ENCODE assay signal across 11 mouse cellular contexts in the genomic region with DNA sequence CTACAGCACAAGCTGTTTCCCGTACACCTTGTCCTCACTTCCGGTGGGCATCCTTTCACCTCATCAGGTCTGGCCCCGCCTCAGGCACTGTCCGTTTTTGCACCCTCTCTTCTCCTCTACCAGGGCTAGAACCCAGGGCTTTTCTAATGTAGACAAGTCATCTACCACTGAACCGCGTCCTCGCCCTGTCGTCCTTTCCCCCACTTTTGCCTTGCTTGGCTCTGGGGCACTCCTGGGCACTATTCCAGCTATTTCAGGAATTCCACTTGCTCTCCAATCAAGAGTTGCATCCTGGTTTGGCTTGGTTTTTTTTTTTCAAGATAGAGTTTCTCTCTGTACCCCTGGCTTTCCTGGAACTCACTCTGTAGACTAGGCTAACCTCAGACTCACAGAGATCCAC. TPM values are rescaled to one million over a fixed set of nuclear protein-coding genes. Genes with fewer than 3 reads are reported as not detected.
DNase-seq lines count a peak whose midpoint lies in the region; ATAC-seq and TF ChIP-seq lines count a peak whose summit lies in the region.
"Had no signal": no experiment of that assay in that cellular context is flagged by ENCODE, and none has a peak within 500 bp of the region (broad histone marks: within the 10 kb centered on the region; RNA-seq: fewer than 3 reads in every experiment).

No protein-coding gene starts in this region.

- H3K4me2 ChIP-seq in kidney, embryonic 16.5 days (replicated peaks; ENCODE audit: low read depth, low read length): no peak overlapping the region
- peak overlapping the region; percentile 0; the same call in 1 of the 2 replicates for H3K4me2 ChIP-seq in heart, postnatal 0 days (ENCODE audit: low read depth, low read length)
- H3K4me2 ChIP-seq in lung, embryonic 15.5 days: no peak overlapping the region

- no peak for TF ChIP-seq CTCF in heart, postnatal 0 days (IDR thresholded peaks at IDR 0.05; ENCODE audit: low read depth)

- no peak for ATAC-seq in kidney, embryonic 16.5 days (ENCODE audit: low FRiP score, low TSS enrichment)
- peak; percentile 50 for ATAC-seq in heart, postnatal 0 days (ENCODE audit: insufficient read depth, low read depth)
- 0 out of 2 replicates have a peak, but pooled peaks have one; percentile 33 for ATAC-seq in lung, embryonic 15.5 days (ENCODE audit: borderline replicate concordance, extremely low read depth, low FRiP score, low TSS enrichment)

- no peaks in the 10 kb centered on the region for H3K9me3 ChIP-seq in kidney, embryonic 16.5 days (ENCODE audit: low read length)
- H3K9me3 ChIP-seq in heart, postnatal 0 days (replicated peaks; ENCODE audit: control insufficient read depth, low read length): no peaks in the 10 kb centered on the region
- H3K9me3 ChIP-seq in lung, embryonic 15.5 days: no peaks in the 10 kb centered on the region

- intact Hi-C loops in left cerebral cortex, postnatal 36 days (cut with DNase I): no loop called here

- 76% methylated on average over 8 of the region's 8 CpGs for WGBS in kidney, embryonic 16.5 days
- 35% methylated on average over 8 of the region's 8 CpGs for WGBS in heart, postnatal 0 days
- 42% methylated on average over 8 of the region's 8 CpGs for WGBS in lung, embryonic 15.5 days

- H3K36me3 ChIP-seq in kidney, embryonic 16.5 days (ENCODE audit: insufficient read depth, low read length): no peaks in the 10 kb centered on the region
- no peaks in the 10 kb centered on the region for H3K36me3 ChIP-seq in heart, postnatal 0 days (replicated peaks; ENCODE audit: control insufficient read depth, insufficient read depth, low read length)
- H3K36me3 ChIP-seq in lung, embryonic 15.5 days: no peaks in the 10 kb centered on the region

- no peak overlapping the region for H3K9ac ChIP-seq in kidney, embryonic 16.5 days (replicated peaks; ENCODE audit: low read length)
- no peak overlapping the region for H3K9ac ChIP-seq in heart, postnatal 0 days (replicated peaks; ENCODE audit: low read depth, low read length)
- no peak overlapping the region for H3K9ac ChIP-seq in lung, embryonic 15.5 days

- TF ChIP-seq EP300 in heart, postnatal 0 days (IDR thresholded peaks at IDR 0.05; ENCODE audit: low read depth): 0 out of 2 replicates have a peak, but pooled peaks have one; percentile 77

- no peak overlapping the region for H3K27ac ChIP-seq in kidney, embryonic 16.5 days (ENCODE audit: low read length)
- peak overlapping the region; percentile 82 for H3K27ac ChIP-seq in heart, postnatal 0 days (ENCODE audit: low read depth)
- H3K27ac ChIP-seq in lung, embryonic 15.5 days: peak overlapping the region; percentile 89

- peaks cover 5% of the 10 kb centered on the region; the same call in 1 of the 2 replicates for H3K4me1 ChIP-seq in kidney, embryonic 16.5 days (ENCODE audit: insufficient read depth, low read length)
- H3K4me1 ChIP-seq in heart, postnatal 0 days (ENCODE audit: control insufficient read depth, insufficient read depth): peaks cover 69% of the 10 kb centered on the region
- H3K4me1 ChIP-seq in lung, embryonic 15.5 days: peaks cover 34% of the 10 kb centered on the region

- no peak overlapping the region for H3K4me3 ChIP-seq in kidney, embryonic 16.5 days (ENCODE audit: low read length)
- H3K4me3 ChIP-seq in heart, postnatal 0 days (ENCODE audit: low read depth, low read length): no peak overlapping the region; the same call in 1 of the 2 replicates
- no peak overlapping the region for H3K4me3 ChIP-seq in lung, embryonic 15.5 days
- H3K4me3 ChIP-seq: erythroblast, embryonic 14.5 days had no signal

- DNase-seq in kidney, adult 11 months: peak; percentile 83
- DNase-seq in NIH3T3 (ENCODE audit: low read depth): peak; percentile 67
- DNase-seq in heart, postnatal 0 days (ENCODE audit: low spot score): peak; percentile 70
- DNase-seq in yolk sac, embryonic 10.5 days (ENCODE audit: low spot score): no peak
- no peak for DNase-seq in left cerebral cortex, postnatal 36 days (ENCODE audit: low spot score in 2 of 2)
- no peak for DNase-seq in embryo, embryonic 10 days (ENCODE audit: low spot score)
- DNase-seq: cerebellum, postnatal 14 days; gastrocnemius, postnatal 14 days had no signal

- no peaks in the 10 kb centered on the region for H3K27me3 ChIP-seq in kidney, embryonic 16.5 days (ENCODE audit: insufficient read depth, low read length)
- H3K27me3 ChIP-seq in heart, postnatal 0 days (ENCODE audit: control insufficient read depth, insufficient read depth, low read length): no peaks in the 10 kb centered on the region
- no peaks in the 10 kb centered on the region for H3K27me3 ChIP-seq in lung, embryonic 15.5 days

RNA-seq across cellular contexts. Expression of a gene that starts 53.0 kb away (rescaled TPM):
- polyA plus RNA-seq in kidney, embryonic 16.5 days (2015; fragmentation: Nextera tagmentation; extraction: Ambion mirVana): 3.8 and 5.0 TPM in 2 replicates
- 6.0 and 19.7 TPM in 2 replicates for total RNA-seq in heart, postnatal 0 days (2014; rRNA removed; ENCODE audit: low replicate concordance)
- 12.2 and 12.8 TPM in 2 replicates for polyA plus RNA-seq in heart, postnatal 0 days (2015; fragmentation: Nextera tagmentation; extraction: Ambion mirVana)
- polyA plus RNA-seq in lung, embryonic 15.5 days (2015; fragmentation: Nextera tagmentation; extraction: Ambion mirVana): 1.8 and 3.3 TPM in 2 replicates
- total RNA-seq in left cerebral cortex, postnatal 36 days (2021): 10 to 100 TPM; 83.5 to 88.3 TPM
- polyA plus RNA-seq: erythroblast, embryonic 14.5 days had no signal

RNA-seq across cellular contexts. Expression of a gene that starts 55.5 kb away (rescaled TPM):
- 28.2 and 28.4 TPM in 2 replicates for polyA plus RNA-seq in kidney, embryonic 16.5 days (2015; fragmentation: Nextera tagmentation; extraction: Ambion mirVana)
- 34.4 and 72.1 TPM in 2 replicates for total RNA-seq in heart, postnatal 0 days (2014; rRNA removed; ENCODE audit: low replicate concordance)
- 19.3 and 20.2 TPM in 2 replicates for polyA plus RNA-seq in heart, postnatal 0 days (2015; fragmentation: Nextera tagmentation; extraction: Ambion mirVana)
- 20.4 and 21.0 TPM in 2 replicates for polyA plus RNA-seq in lung, embryonic 15.5 days (2015; fragmentation: Nextera tagmentation; extraction: Ambion mirVana)
- total RNA-seq in left cerebral cortex, postnatal 36 days (2021): 10 to 100 TPM; 25.3 to 25.6 TPM

Comparison
In these comparisons a context has a peak if more than half of its experiments do, and no peak if none do; other contexts are left out.
1. DNase-seq: peak in kidney, adult 11 months (single experiment), NIH3T3 (single experiment) and heart, postnatal 0 days (single experiment); none in yolk sac, embryonic 10.5 days (single experiment), left cerebral cortex, postnatal 36 days (0 of 2) and embryo, embryonic 10 days (single experiment).